Mouse (Mus musculus): ENCODE data around the gene Sergef. TPM values are rescaled to one million over a fixed set of nuclear protein-coding genes. Genes with fewer than 3 reads are reported as not detected.

The Sergef gene
- polyA plus RNA-seq, 1 experiment from 2014 or later: 14.3 TPM

DNA sequence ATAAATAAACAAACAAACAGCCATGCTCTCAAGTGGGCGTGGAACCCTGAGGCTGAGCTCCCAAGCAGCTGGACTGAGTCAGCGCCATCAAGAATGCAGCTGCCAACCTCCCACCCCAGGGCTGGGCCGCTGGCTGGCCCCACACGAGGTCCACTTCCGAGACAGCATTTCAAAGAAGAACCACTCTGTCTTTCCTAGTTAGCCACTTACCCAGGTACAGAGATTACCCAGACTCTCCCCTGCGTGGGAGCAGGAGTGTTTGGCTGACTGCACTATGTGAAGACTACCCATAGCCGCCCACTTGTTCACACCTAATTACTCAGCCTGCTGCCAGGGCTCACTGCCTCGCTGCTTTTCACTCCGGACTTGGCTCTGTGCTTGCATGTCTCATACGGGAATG is 26.5 kb downstream of the Sergef start:
- Histone ChIP-seq H3K9ac (no peak overlapping the region), H3K4me1 (replicated peaks) (no peaks in the 10 kb centered on the region), H3K4me2 (replicated peaks) (no peak overlapping the region), H3K9me3 (no peaks in the 10 kb centered on the region), H3K27me3 (replicated peaks) (no peaks in the 10 kb centered on the region), H3K36me3 (no peaks in the 10 kb centered on the region), H3K4me3 (replicated peaks) (no peak overlapping the region), H3K27ac (no peak overlapping the region)
- ATAC-seq: no peak
- 73% methylated on average over 10 of the region's 10 CpGs for WGBS

GRCm38 (mm10) chr7:46612421-46612937 is 27.1 kb downstream of the Sergef start:
- Histone ChIP-seq H3K4me1 (replicated peaks) (no peaks in the 10 kb centered on the region), H3K27me3 (replicated peaks) (no peaks in the 10 kb centered on the region), H3K4me2 (replicated peaks) (no peak overlapping the region), H3K9ac (no peak overlapping the region), H3K4me3 (replicated peaks) (no peak overlapping the region), H3K36me3 (no peaks in the 10 kb centered on the region), H3K9me3 (no peaks in the 10 kb centered on the region), H3K27ac (no peak overlapping the region)
- ATAC-seq: no peak
- 75% methylated on average over 6 of the region's 6 CpGs for WGBS

- 78% methylated on average over 9 of the region's 9 CpGs for WGBS
- Histone ChIP-seq H3K9ac (no peak overlapping the region), H3K27me3 (replicated peaks) (no peaks in the 10 kb centered on the region), H3K36me3 (no peaks in the 10 kb centered on the region), H3K4me1 (replicated peaks) (no peaks in the 10 kb centered on the region), H3K4me3 (replicated peaks) (no peak overlapping the region), H3K4me2 (replicated peaks) (no peak overlapping the region), H3K9me3 (no peaks in the 10 kb centered on the region), H3K27ac (no peak overlapping the region)
- ATAC-seq: no peak
These were observed 27.6 kb downstream of the Sergef start for GRCm38 (mm10) chr7:46611970-46612369.

- H3K27me3 ChIP-seq (replicated peaks): no peaks in the 10 kb centered on the region
- no peaks in the 10 kb centered on the region for H3K36me3 ChIP-seq
- no peak overlapping the region for H3K4me2 ChIP-seq (replicated peaks)
- WGBS: 80% methylated on average over 4 of the region's 4 CpGs
- no peak overlapping the region for H3K9ac ChIP-seq
- no peaks in the 10 kb centered on the region for H3K9me3 ChIP-seq
- H3K4me1 ChIP-seq (replicated peaks): no peaks in the 10 kb centered on the region
- no peak for ATAC-seq
- no peak overlapping the region for H3K27ac ChIP-seq
- no peak overlapping the region for H3K4me3 ChIP-seq (replicated peaks)
These were observed 30.3 kb downstream of the Sergef start for GRCm38 (mm10) chr7:46609317-46609716.

GRCm38 (mm10) chr7:46607428-46608055 is 32.1 kb downstream of the Sergef start:
- H3K27me3 ChIP-seq (replicated peaks): no peaks in the 10 kb centered on the region
- no peaks in the 10 kb centered on the region for H3K9me3 ChIP-seq
- whole genome bisulfite sequencing: 59% methylated on average over 11 of the region's 11 CpGs
- ATAC-seq: 0 out of 2 replicates have a peak, but pooled peaks have one; percentile 32
- no peak overlapping the region for H3K4me3 ChIP-seq (replicated peaks)
- no peak overlapping the region for H3K27ac ChIP-seq
- no peaks in the 10 kb centered on the region for H3K4me1 ChIP-seq (replicated peaks)
- H3K4me2 ChIP-seq (replicated peaks): no peak overlapping the region
- H3K9ac ChIP-seq: no peak overlapping the region
- H3K36me3 ChIP-seq: no peaks in the 10 kb centered on the region

- H3K4me3 ChIP-seq (replicated peaks): no peak overlapping the region
- no peaks in the 10 kb centered on the region for H3K27me3 ChIP-seq (replicated peaks)
- H3K9me3 ChIP-seq: no peaks in the 10 kb centered on the region
- H3K36me3 ChIP-seq: no peaks in the 10 kb centered on the region
- H3K4me1 ChIP-seq (replicated peaks): no peaks in the 10 kb centered on the region
- H3K9ac ChIP-seq: no peak overlapping the region
- WGBS: 65% methylated on average over 8 of the region's 8 CpGs
- no peak for ATAC-seq
- no peak overlapping the region for H3K27ac ChIP-seq
- no peak overlapping the region for H3K4me2 ChIP-seq (replicated peaks)
These were observed 32.6 kb downstream of the Sergef start for GRCm38 (mm10) chr7:46607031-46607426.

DNA sequence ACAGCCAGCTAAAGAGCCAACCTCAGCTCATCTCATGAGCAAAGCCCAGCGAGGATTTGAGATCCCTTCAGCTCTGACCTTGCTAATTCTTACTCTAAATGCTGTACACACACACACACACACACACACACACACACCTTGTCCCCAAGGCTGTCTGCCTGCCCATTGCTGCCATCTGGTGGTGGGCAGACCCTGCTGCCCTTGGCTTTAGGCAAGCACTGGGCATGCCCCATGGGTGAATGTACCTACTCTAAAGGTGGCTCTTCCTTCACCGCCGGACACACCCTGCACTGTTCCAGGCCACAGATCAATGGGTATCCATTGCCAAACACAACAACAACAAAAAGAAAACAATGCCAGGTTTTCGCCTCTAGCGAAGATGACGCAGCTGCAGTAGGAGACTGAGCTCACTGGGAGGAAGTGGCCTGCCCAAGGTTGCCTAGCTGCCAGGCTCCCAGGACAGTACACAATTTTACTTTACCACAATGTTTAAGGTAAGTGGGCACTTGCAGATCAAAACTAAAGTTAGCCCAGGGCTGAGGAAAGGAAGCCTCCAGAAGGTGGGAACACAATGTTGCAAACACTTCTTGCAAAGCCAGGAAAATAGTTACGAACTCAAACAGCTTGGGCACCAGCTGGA is 33.1 kb downstream of the Sergef start:
- Histone ChIP-seq H3K9ac (no peak overlapping the region), H3K27me3 (replicated peaks) (no peaks in the 10 kb centered on the region), H3K4me1 (replicated peaks) (no peaks in the 10 kb centered on the region), H3K4me3 (replicated peaks) (no peak overlapping the region), H3K27ac (no peak overlapping the region), H3K36me3 (no peaks in the 10 kb centered on the region), H3K4me2 (replicated peaks) (no peak overlapping the region), H3K9me3 (no peaks in the 10 kb centered on the region)
- peak; percentile 44 for ATAC-seq
- 83% methylated on average over 7 of the region's 7 CpGs for WGBS

DNA sequence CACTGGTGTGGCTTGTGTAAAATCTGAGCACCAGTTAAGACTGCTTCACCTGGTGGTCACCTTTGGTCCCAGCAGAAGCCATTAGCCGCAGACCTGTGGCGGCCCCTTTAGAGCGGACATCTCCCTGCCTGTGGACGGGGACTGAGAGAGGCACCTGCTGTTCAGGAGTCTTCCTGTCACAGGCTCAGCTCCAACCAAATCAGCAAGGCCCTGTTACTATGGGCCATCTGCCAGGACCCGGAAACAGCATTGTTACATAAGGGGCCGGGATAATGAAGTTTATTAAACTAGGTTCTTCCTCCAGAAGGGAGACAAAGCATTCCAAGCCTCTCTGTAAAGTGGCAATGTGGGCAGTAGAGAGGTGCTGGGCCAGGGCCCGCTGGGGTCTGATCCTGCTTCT is 36.6 kb downstream of the Sergef start:
- no peak overlapping the region for H3K4me2 ChIP-seq (replicated peaks)
- ATAC-seq: no peak
- H3K4me1 ChIP-seq (replicated peaks): no peaks in the 10 kb centered on the region
- H3K36me3 ChIP-seq: no peaks in the 10 kb centered on the region
- H3K9ac ChIP-seq: no peak overlapping the region
- H3K27me3 ChIP-seq (replicated peaks): no peaks in the 10 kb centered on the region
- no peaks in the 10 kb centered on the region for H3K9me3 ChIP-seq
- WGBS: 79% methylated on average over 7 of the region's 7 CpGs
- no peak overlapping the region for H3K27ac ChIP-seq
- H3K4me3 ChIP-seq (replicated peaks): no peak overlapping the region

DNA sequence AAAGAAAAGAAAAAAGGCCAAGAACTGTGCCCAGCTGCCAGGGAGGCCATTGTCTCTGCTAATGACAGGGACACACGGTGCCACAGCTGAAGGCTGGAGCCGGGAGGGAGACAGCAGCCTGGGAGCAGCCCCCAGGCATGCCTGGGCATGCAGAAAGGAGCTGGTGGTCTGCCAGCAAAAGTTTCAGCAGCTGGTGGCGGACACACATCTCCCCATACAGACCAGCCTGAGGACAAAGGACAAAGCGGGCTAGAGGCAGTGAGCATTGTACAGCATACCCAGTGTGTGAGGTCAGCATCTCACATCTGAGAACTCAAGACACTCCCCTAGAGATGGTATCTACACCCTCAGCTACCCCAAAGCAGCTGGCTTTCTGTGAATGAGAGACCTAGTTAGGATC is 37.5 kb downstream of the Sergef start:
- peak; percentile 10; the same call in 1 of the 2 replicates for ATAC-seq
- WGBS: 70% methylated on average over 4 of the region's 4 CpGs

GRCm38 (mm10) chr7:46601097-46601496 is 38.5 kb downstream of the Sergef start:
- Histone ChIP-seq H3K27me3 (replicated peaks) (no peaks in the 10 kb centered on the region), H3K9me3 (no peaks in the 10 kb centered on the region)
- 61% methylated on average over 5 of the region's 5 CpGs for WGBS

More for the DNA sequence above, 37.5 kb downstream of the Sergef start:
- no peaks in the 10 kb centered on the region for H3K27me3 ChIP-seq (replicated peaks)
- no peaks in the 10 kb centered on the region for H3K36me3 ChIP-seq
- no peak overlapping the region for H3K9ac ChIP-seq
- no peak overlapping the region for H3K27ac ChIP-seq
- H3K4me3 ChIP-seq (replicated peaks): no peak overlapping the region
- H3K9me3 ChIP-seq: no peaks in the 10 kb centered on the region
- no peaks in the 10 kb centered on the region for H3K4me1 ChIP-seq (replicated peaks)
- no peak overlapping the region for H3K4me2 ChIP-seq (replicated peaks)

GRCm38 (mm10) chr7:46597006-46597405 is 42.6 kb downstream of the Sergef start:
- no peaks in the 10 kb centered on the region for H3K4me1 ChIP-seq (replicated peaks)
- H3K27ac ChIP-seq: no peak overlapping the region
- H3K4me2 ChIP-seq (replicated peaks): no peak overlapping the region
- H3K9me3 ChIP-seq: no peaks in the 10 kb centered on the region
- no peak for ATAC-seq
- no peaks in the 10 kb centered on the region for H3K27me3 ChIP-seq (replicated peaks)
- H3K4me3 ChIP-seq (replicated peaks): no peak overlapping the region
- 96% methylated on average over 2 of the region's 2 CpGs for WGBS
- no peak overlapping the region for H3K9ac ChIP-seq
- H3K36me3 ChIP-seq: no peaks in the 10 kb centered on the region

More at GRCm38 (mm10) chr7:46601097-46601496, 38.5 kb downstream of the Sergef start:
- no peak overlapping the region for H3K4me2 ChIP-seq (replicated peaks)
- H3K9ac ChIP-seq: no peak overlapping the region
- H3K27ac ChIP-seq: no peak overlapping the region
- no peak for ATAC-seq
- no peak overlapping the region for H3K4me3 ChIP-seq (replicated peaks)
- no peaks in the 10 kb centered on the region for H3K4me1 ChIP-seq (replicated peaks)
- H3K36me3 ChIP-seq: no peaks in the 10 kb centered on the region

- WGBS: 89% methylated on average over 7 of the region's 7 CpGs
- Histone ChIP-seq H3K4me3 (replicated peaks) (no peak overlapping the region), H3K27me3 (replicated peaks) (no peaks in the 10 kb centered on the region), H3K27ac (no peak overlapping the region), H3K9ac (no peak overlapping the region), H3K4me2 (replicated peaks) (no peak overlapping the region), H3K9me3 (no peaks in the 10 kb centered on the region), H3K36me3 (no peaks in the 10 kb centered on the region), H3K4me1 (replicated peaks) (no peaks in the 10 kb centered on the region)
- no peak for ATAC-seq
These were observed 48.1 kb downstream of the Sergef start for GRCm38 (mm10) chr7:46591546-46591945.

DNA sequence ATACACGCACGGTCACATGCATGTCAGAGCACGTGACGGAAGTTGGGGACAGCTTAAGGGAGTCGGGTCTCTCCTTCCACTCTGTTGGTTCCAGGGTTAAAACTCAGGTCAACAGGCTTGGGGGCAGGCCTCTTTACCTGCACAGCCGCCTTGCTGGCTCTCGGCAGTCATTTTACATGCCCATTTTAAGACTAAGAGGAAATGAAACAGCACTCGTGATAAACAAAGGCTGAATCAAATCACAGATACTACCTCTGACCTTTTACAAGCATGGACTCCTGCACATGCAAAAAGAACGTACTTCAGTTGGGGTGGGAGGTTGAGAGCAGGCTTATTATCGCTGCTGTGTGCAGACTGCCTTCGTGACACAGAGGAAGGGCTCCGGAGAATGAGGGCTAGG is 50.4 kb downstream of the Sergef start:
- Histone ChIP-seq H3K9ac (no peak overlapping the region), H3K27ac (no peak overlapping the region), H3K4me3 (replicated peaks) (no peak overlapping the region), H3K4me2 (replicated peaks) (no peak overlapping the region), H3K36me3 (no peaks in the 10 kb centered on the region), H3K27me3 (replicated peaks) (no peaks in the 10 kb centered on the region), H3K9me3 (no peaks in the 10 kb centered on the region), H3K4me1 (replicated peaks) (no peaks in the 10 kb centered on the region)
- no peak for ATAC-seq
- WGBS: 77% methylated on average over 12 of the region's 12 CpGs

Measured in intestine, embryonic 15.5 days (tissue).